Comparison of ENCODE assay signal across 13 mouse cellular contexts in genomic region chr15:61538930-61539329, GRCm38 (mm10).
"Had no signal": no experiment of that assay in that cellular context is flagged by ENCODE, and none has a peak within 500 bp of the region (broad histone marks: within the 10 kb centered on the region; RNA-seq: fewer than 3 reads in every experiment).

No protein-coding gene starts in this region.

- H3K4me3 ChIP-seq: limb, embryonic 12.5 days; myocyte; neural tube, embryonic 12.5 days had no signal

- DNase-seq: kidney, adult 8-10 months; kidney, postnatal 25 days; layer of hippocampus, postnatal 36 days; liver; lung, adult 18-20 months; lung, postnatal 36 days; right cerebral cortex, postnatal 14 days had no signal

- H3K4me1 ChIP-seq: neural tube, embryonic 12.5 days had no signal

- H3K27ac ChIP-seq: limb, embryonic 12.5 days; liver, embryonic 14.5 days; neural tube, embryonic 12.5 days; stomach, postnatal 0 days had no signal

- H3K9ac ChIP-seq: limb, embryonic 12.5 days; liver, embryonic 14.5 days; neural tube, embryonic 12.5 days had no signal

- H3K36me3 ChIP-seq: limb, embryonic 12.5 days; neural tube, embryonic 12.5 days had no signal

- H3K27me3 ChIP-seq: limb, embryonic 12.5 days; neural tube, embryonic 12.5 days had no signal

- H3K4me2 ChIP-seq: limb, embryonic 12.5 days; neural tube, embryonic 12.5 days had no signal

- ATAC-seq: intestine, postnatal 0 days had no signal

- H3K9me3 ChIP-seq: limb, embryonic 12.5 days; neural tube, embryonic 12.5 days had no signal
